Mouse (Mus musculus) midbrain, embryonic 11.5 days (tissue): ENCODE measurements at regions not wholly inside any gene's neighbourhood (a gene's known extent, or its start where the extent isn't known, plus 50 kb on each side); places are given as distances from the start of the nearest gene placed in this dataset.
A peak's percentile ranks its signal among the peaks of the same experiment; 100 is the strongest.

ENCODE experiments used
- ATAC-seq: fragments of 200-750 bp; cut with Nextera tagmentation; 2 replicates; pipeline ENCODE4 v1.8.0; 2017; ENCODE audit warnings: moderate TSS enrichment, moderate library complexity; ENCODE audit not compliant: low FRiP score
- DNase-seq: peaks from one replicate; pipeline ENCODE4 v3.0.0; 2015; ENCODE audit warnings: low spot score; ENCODE audit errors: missing footprints
- H3K27ac ChIP-seq: fragments of 300-500 bp; sonication (generic); 2 replicates; pipeline ENCODE4 v1.5.1; 2014; ENCODE audit warnings: low read depth, low read length
- H3K27me3 ChIP-seq: fragments of 300-500 bp; sonication (generic); 2 replicates; pipeline ENCODE4 v1.6.1; 2014; ENCODE audit warnings: mild to moderate bottlenecking, low read length, moderate library complexity, mixed read lengths; ENCODE audit not compliant: control insufficient read depth, insufficient read depth
- H3K36me3 ChIP-seq: fragments of 300-500 bp; sonication (generic); 2 replicates; pipeline ENCODE4 v1.6.1; 2014; ENCODE audit warnings: mild to moderate bottlenecking, low read length, moderate library complexity, mixed read lengths; ENCODE audit not compliant: control insufficient read depth, insufficient read depth
- H3K4me1 ChIP-seq: fragments of 300-500 bp; sonication (generic); 2 replicates; pipeline ENCODE4 v1.6.1; 2014; ENCODE audit warnings: low read length; ENCODE audit not compliant: control insufficient read depth, insufficient read depth
- H3K4me2 ChIP-seq: fragments of 300-500 bp; sonication (generic); 2 replicates; pipeline ENCODE4 v1.6.1; 2014; ENCODE audit warnings: mild to moderate bottlenecking, moderate library complexity
- H3K4me3 ChIP-seq: fragments of 300-500 bp; sonication (generic); 2 replicates; pipeline ENCODE4 v1.5.1; 2014; ENCODE audit warnings: low read depth, low read length
- H3K9ac ChIP-seq: fragments of 300-500 bp; sonication (generic); 2 replicates; pipeline ENCODE4 v1.6.1; 2014; ENCODE audit warnings: low read length
- H3K9me3 ChIP-seq: fragments of 300-500 bp; sonication (generic); 2 replicates; pipeline ENCODE4 v1.6.1; 2016; ENCODE audit warnings: low read length; ENCODE audit not compliant: control insufficient read depth
- WGBS: fragments of 180-500 bp; shearing (Covaris S2); extraction: QIAGEN DNeasy Blood & Tissue Kit; methylation state at CpG from one replicate; pipeline ENCODE4 v1.1.7; 2014; 5-methylcytosine and 5-hydroxymethylcytosine counted together

DNA sequence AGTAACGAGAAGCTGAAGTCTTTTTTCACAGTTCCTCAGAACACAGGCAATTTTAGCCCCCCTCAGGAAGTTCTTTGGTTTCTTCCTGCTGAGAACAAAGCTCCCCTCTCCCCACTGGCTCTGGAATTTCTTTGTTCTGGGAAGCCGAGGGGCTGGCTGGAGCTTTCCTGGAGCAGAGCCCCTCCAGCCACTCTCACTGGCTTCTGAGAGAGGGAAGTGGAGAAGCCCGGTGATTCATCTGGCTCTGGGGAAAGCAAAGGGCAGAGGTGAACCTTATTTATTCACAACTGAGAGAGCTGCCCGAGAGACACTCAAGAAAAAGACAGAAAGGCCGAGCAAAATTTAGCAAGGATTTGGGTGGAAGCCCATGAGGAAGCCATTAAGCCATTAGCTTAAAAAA, 63.9 kb downstream of the Ddx3x start:
- peak overlapping the region; percentile 59 for H3K9ac ChIP-seq
- no peaks in the 10 kb centered on the region for H3K9me3 ChIP-seq
- peaks cover 12% of the 10 kb centered on the region for H3K4me1 ChIP-seq
- DNase-seq (peak; percentile 93), ATAC-seq (peak; percentile 68)
- peak overlapping the region; percentile 4; the same call in 1 of the 2 replicates for H3K4me3 ChIP-seq
- peak overlapping the region; percentile 91 for H3K27ac ChIP-seq
- peaks cover 3% of the 10 kb centered on the region for H3K27me3 ChIP-seq
- WGBS: 3% methylated on average over 5 of the region's 5 CpGs
- peak overlapping the region; percentile 53 for H3K4me2 ChIP-seq
- no peaks in the 10 kb centered on the region for H3K36me3 ChIP-seq

DNA sequence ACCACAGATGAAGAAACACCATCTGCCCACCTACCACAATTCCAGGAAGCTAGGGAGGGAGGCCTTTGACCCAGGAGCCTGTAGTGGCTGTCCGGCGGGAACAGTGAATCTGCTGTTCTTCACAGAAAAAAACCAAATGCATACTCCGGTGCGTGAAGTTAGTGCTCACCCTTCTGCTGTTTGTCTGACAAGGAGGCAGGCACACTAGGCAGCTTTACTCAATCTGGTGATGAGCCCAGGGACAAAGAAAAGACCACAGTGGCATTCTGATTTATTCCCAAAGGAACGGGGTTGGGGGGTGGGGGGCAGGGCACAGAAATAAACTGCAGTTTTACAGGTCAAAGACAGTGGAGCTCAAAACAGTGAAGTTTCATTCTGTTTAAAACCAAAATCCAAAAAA, 64.4 kb downstream of the Ddx3x start:
- WGBS: 4% methylated on average over 5 of the region's 5 CpGs

DNA sequence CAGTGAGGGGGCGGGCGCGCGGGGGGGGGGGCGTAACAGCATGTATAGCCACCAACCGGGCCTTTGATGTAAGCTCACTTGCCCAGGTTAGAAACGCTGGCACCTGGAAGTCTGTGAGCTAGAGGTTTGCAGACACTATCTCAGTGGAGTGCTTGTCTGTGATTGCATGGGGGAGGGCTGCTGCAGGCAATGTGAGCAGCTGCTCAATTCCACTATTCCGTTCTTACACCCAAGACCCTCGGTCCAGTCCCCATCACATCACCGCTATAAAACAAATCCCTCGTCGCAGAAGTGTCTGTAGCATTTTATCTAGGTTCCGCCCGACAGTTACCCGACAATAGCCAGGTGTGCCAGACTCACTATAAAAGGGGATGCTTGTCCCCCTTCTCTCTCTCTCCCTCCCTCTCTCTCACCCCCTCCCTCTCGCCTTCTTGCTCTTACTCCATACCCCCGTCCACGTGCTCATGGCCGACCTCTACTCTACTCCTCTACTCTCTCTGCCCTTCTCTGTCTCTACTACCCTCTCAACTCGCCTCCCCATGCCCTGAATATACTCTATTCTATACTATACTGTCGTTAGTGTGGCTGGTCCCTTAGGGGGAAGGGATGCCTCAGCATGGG, 65.4 kb downstream of the Ddx3x start:
- peak overlapping the region; percentile 53 for H3K4me2 ChIP-seq
- ATAC-seq (peak; percentile 49), DNase-seq (peak; percentile 84)
- H3K4me3 ChIP-seq: peak overlapping the region; percentile 18; the same call in 1 of the 2 replicates
- no peaks in the 10 kb centered on the region for H3K9me3 ChIP-seq
- H3K27ac ChIP-seq: peak overlapping the region; percentile 91
- H3K27me3 ChIP-seq: peaks cover 3% of the 10 kb centered on the region
- H3K4me1 ChIP-seq: peaks cover 12% of the 10 kb centered on the region
- WGBS: 8% methylated on average over 18 of the region's 21 CpGs
- peak overlapping the region; percentile 61 for H3K9ac ChIP-seq
- no peaks in the 10 kb centered on the region for H3K36me3 ChIP-seq

More for the DNA sequence above, 64.4 kb downstream of the Ddx3x start:
- H3K9me3 ChIP-seq: no peaks in the 10 kb centered on the region
- H3K36me3 ChIP-seq: no peaks in the 10 kb centered on the region
- H3K27ac ChIP-seq: peak overlapping the region; percentile 91
- H3K27me3 ChIP-seq: peaks cover 3% of the 10 kb centered on the region
- peak overlapping the region; percentile 53 for H3K4me2 ChIP-seq
- H3K4me1 ChIP-seq: peaks cover 12% of the 10 kb centered on the region
- peak; percentile 90 for DNase-seq
- peak overlapping the region; percentile 4; the same call in 1 of the 2 replicates for H3K4me3 ChIP-seq
- peak overlapping the region; percentile 59 for H3K9ac ChIP-seq
- 0 out of 2 replicates have a peak, but pooled peaks have one; percentile 6 for ATAC-seq

DNA sequence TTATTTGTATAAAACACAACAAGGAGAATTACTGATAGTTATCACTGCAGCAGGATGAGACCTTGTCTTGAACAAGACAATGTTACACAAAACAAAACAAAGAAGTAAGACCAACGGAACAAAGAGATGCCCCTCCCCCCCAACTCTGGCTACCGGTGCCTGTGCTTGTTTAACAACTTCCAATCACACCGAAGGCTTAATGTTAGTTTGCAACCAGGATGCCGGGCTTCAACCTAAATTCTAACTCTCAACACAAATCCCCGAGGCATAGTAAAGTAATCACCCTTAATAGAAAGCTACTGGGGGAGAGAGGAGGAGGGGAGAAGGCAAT, 65.9 kb downstream of the Ddx3x start:
- DNase-seq (no peak), ATAC-seq (peak; percentile 20)
- Histone ChIP-seq H3K9me3 (no peaks in the 10 kb centered on the region), H3K9ac (peak overlapping the region; percentile 61), H3K27me3 (peaks cover 5% of the 10 kb centered on the region), H3K4me2 (peak overlapping the region; percentile 53), H3K36me3 (no peaks in the 10 kb centered on the region), H3K4me1 (peaks cover 12% of the 10 kb centered on the region), H3K4me3 (peak overlapping the region; percentile 18; the same call in 1 of the 2 replicates), H3K27ac (peak overlapping the region; percentile 91)
- 6% methylated on average over 5 of the region's 5 CpGs for WGBS

DNA sequence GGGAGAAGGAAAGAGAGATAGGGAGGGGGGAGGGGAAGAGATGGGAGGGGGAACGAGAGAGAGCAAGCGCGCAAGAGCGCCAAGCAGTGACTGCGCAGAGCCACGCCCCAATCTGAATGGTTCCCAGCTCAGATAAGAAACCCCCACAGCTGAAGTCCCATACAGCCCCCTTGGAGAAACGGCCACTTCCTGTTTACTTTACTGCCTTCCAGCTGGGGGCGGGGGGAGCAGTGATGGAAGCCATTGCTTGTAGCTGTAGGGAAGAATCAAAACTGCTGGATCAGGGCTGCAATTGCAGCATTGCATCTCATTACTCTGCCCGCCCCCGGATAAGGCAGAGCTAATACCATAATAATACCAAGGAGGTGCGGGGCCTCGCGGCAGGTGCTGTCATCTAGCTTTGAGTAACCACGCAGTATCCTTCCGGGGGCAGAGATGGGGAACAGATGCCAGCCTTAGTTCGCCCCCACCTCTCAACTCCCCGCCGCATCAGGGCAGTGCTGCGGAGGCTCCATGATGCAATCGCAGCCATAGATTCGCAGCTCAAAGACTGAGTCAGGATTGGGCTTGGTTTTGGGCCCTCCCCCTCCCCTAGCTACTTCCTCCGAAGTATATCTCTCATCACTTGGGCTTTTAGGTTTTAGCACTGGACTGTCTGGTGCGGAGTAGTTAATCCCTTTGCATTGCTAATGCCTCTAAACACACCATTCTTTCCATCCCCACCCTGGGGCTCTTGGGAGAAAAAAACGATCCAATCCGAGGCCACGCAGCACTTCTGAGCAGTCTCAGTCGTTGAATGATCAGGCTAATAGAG, 66.5 kb downstream of the Ddx3x start:
- 9% methylated on average over 27 of the region's 27 CpGs for WGBS
- Histone ChIP-seq H3K9me3 (no peaks in the 10 kb centered on the region), H3K27ac (peak overlapping the region; percentile 91), H3K36me3 (no peaks in the 10 kb centered on the region), H3K4me1 (peaks cover 12% of the 10 kb centered on the region), H3K4me2 (peak overlapping the region; percentile 53), H3K9ac (peak overlapping the region; percentile 61), H3K4me3 (peak overlapping the region; percentile 36), H3K27me3 (peaks cover 5% of the 10 kb centered on the region)
- DNase-seq: peak; percentile 94
- peak; percentile 91 for ATAC-seq

DNA sequence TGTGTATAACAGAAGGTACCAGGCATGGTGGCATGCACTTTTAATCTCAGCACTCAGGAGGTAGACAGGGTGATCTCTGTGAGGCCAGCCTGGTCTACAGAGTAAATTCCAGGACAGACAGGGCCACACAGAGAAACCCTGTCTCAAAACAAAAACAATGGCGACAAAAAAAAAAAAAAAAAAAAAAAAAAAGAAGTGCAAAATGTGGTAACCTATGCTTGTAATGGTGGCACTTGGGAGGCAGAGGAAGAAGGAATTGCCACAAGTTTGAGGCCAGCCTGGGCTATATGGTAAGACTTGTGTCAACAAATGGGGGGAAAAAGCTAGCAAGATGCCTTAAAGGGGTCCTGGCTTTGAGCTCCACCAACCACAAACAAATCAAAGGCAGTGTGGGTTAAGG, 67.6 kb downstream of the Ddx3x start:
- Histone ChIP-seq H3K4me1 (peaks cover 12% of the 10 kb centered on the region), H3K36me3 (no peaks in the 10 kb centered on the region), H3K4me2 (no peak overlapping the region), H3K4me3 (no peak overlapping the region), H3K27ac (no peak overlapping the region), H3K9ac (no peak overlapping the region), H3K27me3 (peaks cover 5% of the 10 kb centered on the region), H3K9me3 (no peaks in the 10 kb centered on the region)
- no peak for ATAC-seq
- DNase-seq: no peak
- WGBS: 100% methylated on average over 1 of the region's 1 CpGs

DNA sequence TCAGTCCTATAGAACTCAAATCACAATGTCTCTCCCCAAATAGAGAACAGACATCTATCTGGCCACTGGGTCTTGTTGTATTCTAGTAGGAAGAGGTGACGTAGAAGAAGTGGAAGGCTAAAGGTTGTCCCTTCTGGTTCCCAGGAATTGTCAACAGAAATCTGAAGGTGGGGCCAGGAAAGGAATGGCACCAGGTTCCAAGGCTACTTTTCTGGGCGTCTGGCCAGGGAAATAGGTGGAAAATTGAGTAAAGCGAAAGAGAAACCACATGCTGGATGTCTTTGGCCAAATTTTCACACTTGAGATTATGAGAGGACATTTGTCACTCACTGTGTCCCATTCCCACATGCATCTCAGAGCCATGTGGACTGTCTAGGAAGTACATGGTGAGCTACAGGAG, 69.7 kb downstream of the Ddx3x start:
- H3K27me3 ChIP-seq: peaks cover 5% of the 10 kb centered on the region
- ATAC-seq (no peak), DNase-seq (no peak)
- H3K9me3 ChIP-seq: no peaks in the 10 kb centered on the region
- H3K36me3 ChIP-seq: no peaks in the 10 kb centered on the region
- no peak overlapping the region for H3K27ac ChIP-seq
- peaks cover 5% of the 10 kb centered on the region for H3K4me1 ChIP-seq
- no peak overlapping the region for H3K4me2 ChIP-seq
- H3K9ac ChIP-seq: no peak overlapping the region
- 78% methylated on average over 3 of the region's 3 CpGs for WGBS
- no peak overlapping the region for H3K4me3 ChIP-seq

DNA sequence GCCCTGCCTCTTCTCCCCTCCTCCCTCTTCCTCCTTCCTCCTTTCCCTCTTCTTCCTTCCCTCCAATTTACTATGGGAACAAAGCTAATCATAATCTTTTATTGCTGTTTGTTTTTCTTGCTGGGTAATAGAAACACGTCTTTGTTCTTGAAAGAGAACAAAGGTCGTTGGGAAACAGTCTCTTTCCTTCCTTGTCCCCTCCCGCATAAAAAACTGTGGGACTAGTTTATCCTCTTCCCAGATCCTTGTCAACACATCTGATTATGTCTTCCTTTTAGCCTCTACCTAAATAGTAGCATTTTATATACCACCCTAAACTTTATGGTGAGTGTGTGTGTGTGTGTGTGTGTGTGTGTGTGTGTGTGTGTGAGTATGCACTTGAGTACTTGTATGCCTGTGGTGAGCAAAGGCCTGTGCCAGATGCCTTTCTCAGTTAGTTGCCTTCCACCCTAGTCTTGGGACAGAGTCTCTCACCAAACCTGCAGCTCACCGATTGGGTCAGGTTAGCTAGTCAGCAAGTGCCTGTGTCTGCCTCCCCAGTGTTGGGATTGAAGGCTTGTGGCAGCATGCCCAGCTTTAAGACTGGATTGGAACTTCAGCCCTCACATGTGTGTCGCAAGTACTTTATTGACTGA, 76.5 kb downstream of the Ddx3x start:
- H3K27me3 ChIP-seq: no peaks in the 10 kb centered on the region
- H3K9ac ChIP-seq: no peak overlapping the region
- WGBS: 80% methylated on average over 5 of the region's 5 CpGs

DNA sequence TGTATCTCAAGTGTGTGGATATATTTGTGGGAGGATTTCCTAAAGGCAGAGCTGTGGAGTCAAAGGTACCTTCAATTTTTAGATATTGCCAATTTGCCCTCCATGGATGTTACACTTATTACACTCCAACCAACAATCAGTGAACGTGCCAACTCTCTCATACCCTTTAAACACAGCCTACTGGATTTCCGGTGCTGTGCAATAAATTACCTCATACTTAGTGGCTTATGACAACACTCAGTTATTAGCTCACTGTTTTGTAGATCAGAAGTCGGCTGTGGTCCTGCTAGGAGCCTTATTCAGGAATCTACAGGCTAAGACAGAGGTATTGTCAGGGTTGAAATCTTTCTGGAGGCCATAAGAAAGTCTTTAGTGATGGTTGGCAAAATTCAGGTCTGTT, 77.2 kb downstream of the Ddx3x start:
- Histone ChIP-seq H3K4me2 (no peak overlapping the region), H3K9me3 (no peaks in the 10 kb centered on the region), H3K4me1 (no peaks in the 10 kb centered on the region), H3K27ac (no peak overlapping the region), H3K4me3 (no peak overlapping the region), H3K27me3 (no peaks in the 10 kb centered on the region), H3K36me3 (no peaks in the 10 kb centered on the region), H3K9ac (no peak overlapping the region)
- DNase-seq (no peak), ATAC-seq (no peak)
- 88% methylated on average over 3 of the region's 3 CpGs for WGBS

More for the DNA sequence above, 76.5 kb downstream of the Ddx3x start:
- H3K4me3 ChIP-seq: no peak overlapping the region
- H3K4me1 ChIP-seq: no peaks in the 10 kb centered on the region
- DNase-seq: no peak
- no peaks in the 10 kb centered on the region for H3K36me3 ChIP-seq
- H3K27ac ChIP-seq: no peak overlapping the region
- H3K4me2 ChIP-seq: no peak overlapping the region
- no peaks in the 10 kb centered on the region for H3K9me3 ChIP-seq
- ATAC-seq: no peak
